Mouse (Mus musculus) lung, embryonic 16.5 days (tissue): ENCODE data around the gene Nrsn2. TPM values are rescaled to one million over a fixed set of nuclear protein-coding genes. Genes with fewer than 3 reads are reported as not detected.

Source experiments
- ATAC-seq: fragments of 200-750 bp; cut with Nextera tagmentation; 2 replicates; pipeline ENCODE4 v1.8.0; 2017; ENCODE audit warnings: low read depth, mild to moderate bottlenecking, moderate library complexity
- H3K27ac ChIP-seq: fragments of 300-500 bp; sonication (generic); 2 replicates; pipeline ENCODE4 v1.5.1; 2014; ENCODE audit warnings: mild to moderate bottlenecking, control low read depth, low read length
- H3K27me3 ChIP-seq: fragments of 300-500 bp; sonication (generic); 2 replicates; pipeline ENCODE4 v1.6.1; 2014; ENCODE audit warnings: low read depth, low read length, mixed read lengths; ENCODE audit not compliant: control insufficient read depth, insufficient read depth
- H3K36me3 ChIP-seq: fragments of 300-500 bp; sonication (generic); 2 replicates; pipeline ENCODE4 v1.6.1; 2014; ENCODE audit warnings: low read length; ENCODE audit not compliant: control insufficient read depth, insufficient read depth
- H3K4me1 ChIP-seq: fragments of 300-500 bp; sonication (generic); replicated peaks from 2 replicates; pipeline ENCODE4 v1.6.1; 2014; ENCODE audit warnings: low read length, mixed read lengths; ENCODE audit not compliant: control insufficient read depth, insufficient read depth
- H3K4me2 ChIP-seq: fragments of 300-500 bp; sonication (generic); 2 replicates; pipeline ENCODE4 v1.6.1; 2014; ENCODE audit warnings: low read depth, low read length, control low read depth
- H3K4me3 ChIP-seq: fragments of 300-500 bp; sonication (generic); 2 replicates; pipeline ENCODE4 v1.5.1; 2014; ENCODE audit warnings: mild to moderate bottlenecking, low read length, control low read depth
- H3K9ac ChIP-seq: fragments of 300-500 bp; sonication (generic); 2 replicates; pipeline ENCODE4 v1.6.1; 2014; ENCODE audit warnings: low read length, control low read depth
- H3K9me3 ChIP-seq: fragments of 300-500 bp; sonication (generic); 2 replicates; pipeline ENCODE4 v1.6.1; 2016; ENCODE audit warnings: low read length; ENCODE audit not compliant: control insufficient read depth
- WGBS: fragments of 180-500 bp; shearing (Covaris S2); extraction: QIAGEN DNeasy Blood & Tissue Kit; methylation state at CpG from one replicate; pipeline ENCODE4 v1.1.7; 2014; 5-methylcytosine and 5-hydroxymethylcytosine counted together
- polyA plus RNA-seq: library from polyadenylated mRNA; unstranded; fragments of >200 nt; fragmentation: Nextera tagmentation; extraction: Ambion mirVana; gene quantifications from 2 replicates; pipeline ENCODE4 v1.2.1, GENCODE M21; 2015

Gene Nrsn2
- polyA plus RNA-seq, 1 experiment from 2014 or later: 0.40 TPM

- WGBS: 81% methylated on average over 3 of the region's 3 CpGs
- H3K27me3 ChIP-seq: no peaks in the 10 kb centered on the region
- H3K4me2 ChIP-seq: no peak overlapping the region
- no peak for ATAC-seq
- H3K9ac ChIP-seq: no peak overlapping the region
- H3K9me3 ChIP-seq: no peaks in the 10 kb centered on the region
- H3K27ac ChIP-seq: no peak overlapping the region
- H3K4me3 ChIP-seq: no peak overlapping the region
- peaks cover 33% of the 10 kb centered on the region for H3K36me3 ChIP-seq
- no peaks in the 10 kb centered on the region for H3K4me1 ChIP-seq
These were observed 51.6 kb downstream of the Nrsn2 start for GRCm38 (mm10) chr2:152324842-152325241.

GRCm38 (mm10) chr2:152323971-152324370 lies 52.5 kb downstream of the Nrsn2 start:
- Histone ChIP-seq H3K27me3 (no peaks in the 10 kb centered on the region), H3K9me3 (no peaks in the 10 kb centered on the region), H3K27ac (no peak overlapping the region), H3K4me3 (no peak overlapping the region), H3K4me1 (no peaks in the 10 kb centered on the region), H3K36me3 (peaks cover 36% of the 10 kb centered on the region), H3K4me2 (no peak overlapping the region), H3K9ac (no peak overlapping the region)
- WGBS: 91% methylated on average over 14 of the region's 14 CpGs
- no peak for ATAC-seq

- Histone ChIP-seq H3K27me3 (no peaks in the 10 kb centered on the region), H3K4me3 (no peak overlapping the region), H3K36me3 (peaks cover 41% of the 10 kb centered on the region), H3K4me2 (no peak overlapping the region), H3K9ac (no peak overlapping the region), H3K27ac (no peak overlapping the region), H3K9me3 (no peaks in the 10 kb centered on the region), H3K4me1 (no peaks in the 10 kb centered on the region)
- 99% methylated on average over 6 of the region's 6 CpGs for WGBS
- ATAC-seq: no peak
These were observed 54.2 kb downstream of the Nrsn2 start for GRCm38 (mm10) chr2:152322198-152322597.

GRCm38 (mm10) chr2:152321558-152321957 lies 54.9 kb downstream of the Nrsn2 start:
- WGBS: 83% methylated on average over 5 of the region's 5 CpGs
- H3K9ac ChIP-seq: no peak overlapping the region
- no peaks in the 10 kb centered on the region for H3K9me3 ChIP-seq
- no peaks in the 10 kb centered on the region for H3K4me1 ChIP-seq
- H3K36me3 ChIP-seq: peaks cover 41% of the 10 kb centered on the region
- H3K27me3 ChIP-seq: no peaks in the 10 kb centered on the region
- H3K4me3 ChIP-seq: no peak overlapping the region
- ATAC-seq: no peak
- H3K4me2 ChIP-seq: no peak overlapping the region
- H3K27ac ChIP-seq: no peak overlapping the region

Other genes with a start within 250 kb of the Nrsn2 start
- 4.7 and 6.1 TPM in 2 replicates for gene Tcf15, start 233.1 kb downstream of the Nrsn2 start, polyA plus RNA-seq
- 79.4 and 84.4 TPM in 2 replicates for gene Csnk2a1, start 149.8 kb downstream of the Nrsn2 start, polyA plus RNA-seq
- 39.2 and 39.3 TPM in 2 replicates for gene Tbc1d20, start 82.8 kb downstream of the Nrsn2 start, polyA plus RNA-seq
- 88.1 and 92.0 TPM in 2 replicates for gene Rbck1, start 44.0 kb downstream of the Nrsn2 start, polyA plus RNA-seq
- gene Trib3, start 32.6 kb downstream of the Nrsn2 start, polyA plus RNA-seq: 5.0 and 5.2 TPM in 2 replicates
- gene Sox12, start 21.4 kb upstream of the Nrsn2 start, polyA plus RNA-seq: 7.4 and 8.1 TPM in 2 replicates
- 22.2 and 25.9 TPM in 2 replicates for gene Zcchc3, start 38.4 kb upstream of the Nrsn2 start, polyA plus RNA-seq
- gene 6820408C15Rik, start 38.9 kb upstream of the Nrsn2 start, polyA plus RNA-seq: 8.5 and 10.5 TPM in 2 replicates
- not detected in 2 replicates for gene Defb23, start 88.0 kb upstream of the Nrsn2 start, polyA plus RNA-seq
- not detected in 2 replicates for gene Defb20, start 100.4 kb upstream of the Nrsn2 start, polyA plus RNA-seq
- not detected in 2 replicates for gene Defb22, start 113.5 kb upstream of the Nrsn2 start, polyA plus RNA-seq
- not detected in 2 replicates for gene Defb26, start 135.1 kb upstream of the Nrsn2 start, polyA plus RNA-seq
- gene Defb28, start 141.6 kb upstream of the Nrsn2 start, polyA plus RNA-seq: not detected in 2 replicates
- gene Defb29, start 163.5 kb upstream of the Nrsn2 start, polyA plus RNA-seq: not detected in 2 replicates
- gene Gm17416, start 192.7 kb upstream of the Nrsn2 start, polyA plus RNA-seq: not detected in 2 replicates
- gene Defb21, start 196.1 kb upstream of the Nrsn2 start, polyA plus RNA-seq: not detected in 2 replicates
- not detected in 2 replicates for gene Defb19, start 203.7 kb upstream of the Nrsn2 start, polyA plus RNA-seq
- not detected in 2 replicates for gene Defb45, start 222.8 kb upstream of the Nrsn2 start, polyA plus RNA-seq
- not detected in 2 replicates for gene Defb36, start 227.7 kb upstream of the Nrsn2 start, polyA plus RNA-seq
- gene Defb25, start 246.4 kb upstream of the Nrsn2 start, polyA plus RNA-seq: 1.2 and 3.7 TPM in 2 replicates